Mouse (Mus musculus): Measurements from ENCODE around the gene Slc23a4. TPM values are rescaled to one million over a fixed set of nuclear protein-coding genes. Genes with fewer than 3 reads are reported as not detected.
A peak's percentile ranks its signal among the peaks of the same experiment; 100 is the strongest.

Slc23a4 gene
- polyA plus RNA-seq, 2 experiments from 2014 or later, result 0.57 to 1.8 TPM

- peak; percentile 91 for ATAC-seq
These were observed 77.6 kb downstream of the Slc23a4 start, which contains the start of gene Wdr91 for GRCm38 (mm10) chr6:34910371-34911219. Wdr91 (minus strand) TSS chr6:34910876.

DNA sequence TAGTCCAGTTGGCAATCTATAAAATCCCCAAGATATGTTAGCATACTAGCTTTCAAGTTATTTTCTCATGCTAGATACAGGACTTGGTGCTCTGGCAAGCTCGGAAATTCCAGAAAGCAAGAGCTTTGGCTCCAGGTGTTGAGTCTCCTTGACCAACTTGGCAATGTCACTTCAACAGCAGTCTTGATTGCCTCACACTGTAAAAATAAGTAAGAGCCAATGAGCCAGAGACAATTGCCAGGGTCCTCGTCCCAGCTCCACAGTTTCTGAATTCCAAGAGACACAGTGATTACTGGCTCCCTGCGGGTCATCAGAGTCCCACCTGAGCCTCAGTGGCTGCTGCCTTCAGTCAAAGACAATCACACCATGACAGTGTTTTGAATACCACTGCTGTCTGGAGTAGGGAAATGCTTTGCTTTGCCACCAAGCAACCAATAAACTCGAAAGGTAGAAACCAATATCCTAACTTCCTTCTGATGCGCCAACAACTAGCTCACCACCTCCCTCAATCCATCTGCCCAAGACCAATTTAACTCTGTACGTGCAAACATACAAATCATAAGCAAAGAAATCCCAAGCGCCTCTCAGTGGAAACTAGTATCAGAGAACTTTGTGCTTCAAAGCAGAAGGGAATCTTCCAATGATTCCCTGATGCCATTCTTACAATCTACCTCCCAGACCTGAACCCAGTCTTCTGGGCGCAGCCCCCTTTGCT, 78.4 kb downstream of the Slc23a4 start:
- ATAC-seq, result no peak

DNA sequence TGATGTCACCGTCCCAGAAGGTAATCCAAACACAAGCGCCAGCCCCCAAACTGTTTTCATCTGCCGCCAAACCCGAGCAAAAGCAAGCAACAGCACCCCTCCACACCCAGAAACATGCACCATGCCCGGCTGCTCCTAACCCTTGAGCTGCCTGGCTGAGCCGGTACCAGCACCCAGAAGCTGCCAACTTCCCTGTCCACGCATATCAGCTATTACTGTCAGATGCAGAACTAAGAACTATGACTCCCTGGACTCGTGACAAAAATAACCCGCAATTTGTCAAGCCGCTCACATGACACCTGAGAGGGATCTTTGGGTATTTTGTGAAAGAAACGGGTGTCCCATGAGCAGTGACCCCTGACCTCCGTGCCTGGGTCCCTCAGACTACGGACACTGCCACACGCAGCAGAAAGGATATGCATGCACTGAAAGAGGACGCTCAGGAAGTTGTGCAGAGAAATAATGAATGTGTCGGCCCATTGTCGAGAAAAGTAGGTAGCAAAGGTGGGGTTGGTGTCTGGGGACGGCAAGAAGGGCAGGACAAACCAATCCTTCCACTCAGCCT, 80.4 kb downstream of the Slc23a4 start:
- ATAC-seq, result no peak

DNA sequence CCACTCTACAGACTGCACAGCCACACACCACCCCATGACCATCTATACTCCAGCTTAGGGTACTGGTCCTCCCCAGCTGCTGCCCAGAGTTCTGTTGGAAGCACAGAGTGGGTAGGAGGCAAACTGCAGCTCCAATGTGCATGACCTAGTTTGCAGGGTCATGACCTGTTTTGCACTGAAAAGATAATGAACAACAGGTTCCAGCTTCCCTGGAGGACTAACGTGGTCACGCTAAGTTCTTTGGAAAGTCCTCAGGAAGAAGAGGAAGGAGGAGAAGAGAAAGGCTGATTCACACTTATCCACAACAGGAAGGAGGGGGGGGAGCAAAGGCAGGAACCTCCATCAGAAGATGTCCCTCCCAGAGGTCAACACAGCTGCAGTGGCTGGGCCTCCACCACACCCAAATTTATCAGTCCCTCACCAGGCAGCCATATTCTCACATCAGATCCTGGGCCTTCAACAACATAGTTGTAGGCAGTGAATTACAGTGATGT, 81.0 kb downstream of the Slc23a4 start:
- no peak for ATAC-seq

DNA sequence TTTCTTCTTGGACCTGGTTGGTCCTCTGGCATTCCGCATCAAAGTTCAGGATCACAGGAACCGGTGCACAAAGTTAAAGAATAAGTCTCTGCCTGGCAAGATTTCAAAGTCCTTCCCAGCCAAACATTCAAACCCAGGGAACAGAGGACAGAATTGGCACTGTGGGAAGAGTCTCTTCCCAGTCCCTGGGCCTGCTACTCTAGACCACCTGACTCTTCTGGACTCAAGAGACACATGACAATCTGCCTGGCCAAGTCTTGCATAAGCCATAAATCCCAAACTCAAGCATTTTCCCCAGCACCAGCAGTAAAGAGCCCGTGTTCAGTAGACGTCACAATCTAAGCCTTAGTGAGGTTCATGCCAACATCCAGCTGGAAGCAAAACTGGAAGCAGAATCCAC, 81.5 kb downstream of the Slc23a4 start:
- no peak for ATAC-seq

GRCm38 (mm10) chr6:34906125-34906524, 82.1 kb downstream of the Slc23a4 start:
- no peak for ATAC-seq

DNA sequence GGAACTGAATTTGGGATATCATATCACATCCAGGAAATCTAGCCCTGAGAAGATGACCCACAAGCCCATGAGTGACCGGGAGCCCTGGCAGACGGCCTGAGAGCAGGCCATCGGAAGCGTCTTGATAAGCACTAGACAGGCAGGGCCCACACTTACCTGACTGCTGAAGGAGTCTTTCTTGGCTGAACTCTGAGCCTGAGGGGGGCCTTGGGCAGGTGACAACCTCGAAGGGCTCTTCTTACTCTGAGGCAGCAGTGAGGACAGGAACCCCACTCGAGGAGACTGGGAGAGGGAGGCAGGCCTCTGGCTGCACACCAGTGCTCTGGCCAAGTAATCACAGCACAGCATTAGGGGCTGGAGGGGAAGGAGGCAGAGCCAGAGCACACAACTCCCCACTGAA, 83.8 kb downstream of the Slc23a4 start:
- ATAC-seq, result no peak

DNA sequence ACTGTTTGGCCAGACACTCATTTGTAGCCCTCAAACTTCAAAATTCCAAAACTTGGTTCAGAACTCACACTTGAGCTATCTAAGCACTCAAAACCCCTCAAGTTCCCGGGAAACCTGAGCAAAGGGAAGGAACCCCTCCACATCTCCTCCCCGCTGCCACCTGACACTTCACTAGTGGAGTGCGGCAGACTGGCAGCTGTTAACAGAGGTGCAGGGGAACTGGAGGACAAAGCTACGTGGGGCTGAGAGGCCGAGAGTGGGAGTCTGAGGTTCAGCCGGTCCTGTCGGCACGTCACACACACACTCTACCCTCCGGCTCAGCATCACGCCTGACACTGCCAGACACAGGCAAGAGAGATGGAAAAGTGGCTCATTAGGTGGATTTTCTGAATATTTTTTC, 84.4 kb downstream of the Slc23a4 start:
- ATAC-seq, result no peak

DNA sequence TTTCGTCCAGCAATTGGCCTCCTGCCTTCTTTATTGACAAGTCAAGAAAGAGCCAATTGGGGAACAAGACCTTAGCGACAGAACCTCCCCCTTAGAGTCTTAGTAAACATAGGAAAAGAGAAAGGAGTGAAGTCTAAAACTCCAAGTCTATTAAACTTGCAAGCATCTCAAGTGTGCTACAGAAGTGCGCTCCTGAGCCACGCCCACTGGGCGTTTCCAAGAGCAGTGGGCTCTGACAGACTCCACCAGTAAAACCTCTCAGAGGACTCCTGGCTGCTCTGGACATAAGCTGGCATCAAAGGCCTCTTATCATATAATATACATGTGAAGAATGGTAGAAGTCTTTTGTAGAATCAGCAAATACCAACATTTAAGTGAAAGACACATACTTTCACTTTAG, 84.8 kb downstream of the Slc23a4 start:
- ATAC-seq, result no peak

GRCm38 (mm10) chr6:34902578-34902977, 85.6 kb downstream of the Slc23a4 start:
- peak; percentile 50 for ATAC-seq

DNA sequence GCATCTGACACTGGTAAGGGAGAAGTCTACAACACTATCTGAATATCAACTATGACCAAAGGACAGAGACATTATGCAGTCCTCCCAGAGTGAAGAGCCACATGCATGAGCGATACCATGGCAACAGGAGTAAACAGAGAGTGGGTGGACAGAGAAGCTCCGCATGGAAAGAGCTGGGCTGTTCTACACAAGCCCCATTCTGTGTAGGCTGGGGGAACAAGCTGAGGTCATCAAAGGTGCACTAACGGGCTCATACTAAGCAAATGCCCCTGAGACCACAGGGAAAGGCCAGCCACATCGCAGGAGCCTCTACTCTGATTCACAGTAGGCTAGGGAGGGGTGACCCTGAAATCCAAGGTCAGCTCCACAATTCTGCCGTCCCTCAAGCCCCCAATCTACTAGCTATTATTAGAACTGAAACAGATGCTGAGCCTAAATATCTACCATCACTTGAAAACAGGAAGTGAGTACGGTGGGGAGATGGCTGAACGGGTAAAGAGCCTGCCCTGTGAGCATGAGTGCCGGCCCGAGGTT, 86.2 kb downstream of the Slc23a4 start:
- ATAC-seq, result peak; percentile 70

- ATAC-seq, result no peak
These were observed 87.2 kb downstream of the Slc23a4 start for GRCm38 (mm10) chr6:34900990-34901389.

- no peak for ATAC-seq
These were observed 89.1 kb downstream of the Slc23a4 start for GRCm38 (mm10) chr6:34899127-34899526.

- ATAC-seq, result no peak
These were observed 91.9 kb downstream of the Slc23a4 start for GRCm38 (mm10) chr6:34896168-34896780.

- no peak for ATAC-seq
These were observed 92.6 kb downstream of the Slc23a4 start for GRCm38 (mm10) chr6:34895569-34895968.

Other genes starting within 250 kb of the Slc23a4 start
- gene Agbl3, start 208.0 kb downstream of the Slc23a4 start, polyA plus RNA-seq (2017; shearing (Covaris generic)), result 1 to 10 TPM; 2.2 to 3.4 TPM
- gene Tmem140, start 125.3 kb downstream of the Slc23a4 start, polyA plus RNA-seq (2017; shearing (Covaris generic)), result 10 to 100 TPM; 21.8 to 22.6 TPM
- gene Cyren, start 110.3 kb downstream of the Slc23a4 start, polyA plus RNA-seq (2017; shearing (Covaris generic)), result 1 to 10 TPM; 5.0 to 5.9 TPM
- 10 to 100 TPM; 20.0 to 30.1 TPM for gene Wdr91, start 77.5 kb downstream of the Slc23a4 start, polyA plus RNA-seq (2017; shearing (Covaris generic))
- under 1 TPM in 1 of 2 experiments, not detected in 1; 0.27 TPM for gene Stra8, start 68.2 kb downstream of the Slc23a4 start, polyA plus RNA-seq (2017; shearing (Covaris generic))
- gene Cnot4, start 145.3 kb upstream of the Slc23a4 start, polyA plus RNA-seq (2017; shearing (Covaris generic)), result 10 to 100 TPM; 50.3 to 72.7 TPM
- 10 to 100 TPM; 17.4 to 17.8 TPM for gene Nup205, start 189.0 kb upstream of the Slc23a4 start, polyA plus RNA-seq (2017; shearing (Covaris generic))

Data from CD4-positive, CD25-positive, alpha-beta regulatory T cell, adult 4 months (primary cell).